Mouse (Mus musculus): ENCODE data around the gene E030018B13Rik. TPM values are rescaled to one million over a fixed set of nuclear protein-coding genes. Genes with fewer than 3 reads are reported as not detected.

E030018B13Rik gene
- polyA plus RNA-seq, 1 experiment from 2014 or later: not detected

DNA sequence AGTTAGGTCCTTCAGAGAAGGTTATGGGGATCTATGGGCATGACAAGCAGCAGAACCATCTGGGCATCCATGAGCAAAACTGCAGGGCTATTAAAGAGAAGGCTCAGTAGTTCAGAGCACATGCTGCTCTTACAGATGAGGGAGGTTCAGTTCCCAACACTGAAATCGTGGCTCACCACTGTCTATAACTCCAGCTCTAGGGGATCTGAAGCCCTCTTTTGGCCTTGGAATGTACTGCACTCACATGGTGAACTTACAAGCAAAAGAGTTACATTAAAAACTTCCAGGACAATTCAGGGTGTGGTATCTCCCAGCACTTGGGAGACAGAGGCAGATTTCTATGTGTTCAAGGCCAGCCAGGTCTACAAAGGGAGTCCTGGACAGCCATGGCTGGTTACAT, 6.3 kb downstream of the E030018B13Rik start:
- WGBS: 90% methylated on average over 1 of the region's 1 CpGs
- H3K9me3 ChIP-seq: no peaks in the 10 kb centered on the region
- ATAC-seq (ENCODE audit: low FRiP score, low read depth): no peak
- no peaks in the 10 kb centered on the region for H3K36me3 ChIP-seq
- no peak overlapping the region for H3K4me3 ChIP-seq
- no peak overlapping the region for H3K27ac ChIP-seq (replicated peaks)
- no peak overlapping the region for H3K9ac ChIP-seq
- peaks cover 60% of the 10 kb centered on the region for H3K4me1 ChIP-seq (replicated peaks)
- H3K4me2 ChIP-seq: no peak overlapping the region
- no peaks in the 10 kb centered on the region for H3K27me3 ChIP-seq

- H3K36me3 ChIP-seq: no peaks in the 10 kb centered on the region
- no peak overlapping the region for H3K9ac ChIP-seq
- H3K4me2 ChIP-seq: no peak overlapping the region
- H3K27me3 ChIP-seq: no peaks in the 10 kb centered on the region
- no peak overlapping the region for H3K4me3 ChIP-seq
- H3K4me1 ChIP-seq (replicated peaks): peaks cover 53% of the 10 kb centered on the region
- ATAC-seq (ENCODE audit: low FRiP score, low read depth): no peak
- 61% methylated on average over 1 of the region's 1 CpGs for WGBS
- peak overlapping the region; percentile 67 for H3K27ac ChIP-seq (replicated peaks)
- H3K9me3 ChIP-seq: no peaks in the 10 kb centered on the region
Measured at GRCm38 (mm10) chr7:63924151-63924550, 7.5 kb downstream of the E030018B13Rik start.

GRCm38 (mm10) chr7:63924747-63925412, 8.2 kb downstream of the E030018B13Rik start:
- Histone ChIP-seq H3K27ac (replicated peaks) (peak overlapping the region; percentile 70), H3K4me1 (replicated peaks) (peaks cover 48% of the 10 kb centered on the region)
- no peak for ATAC-seq (ENCODE audit: low FRiP score, low read depth)

DNA sequence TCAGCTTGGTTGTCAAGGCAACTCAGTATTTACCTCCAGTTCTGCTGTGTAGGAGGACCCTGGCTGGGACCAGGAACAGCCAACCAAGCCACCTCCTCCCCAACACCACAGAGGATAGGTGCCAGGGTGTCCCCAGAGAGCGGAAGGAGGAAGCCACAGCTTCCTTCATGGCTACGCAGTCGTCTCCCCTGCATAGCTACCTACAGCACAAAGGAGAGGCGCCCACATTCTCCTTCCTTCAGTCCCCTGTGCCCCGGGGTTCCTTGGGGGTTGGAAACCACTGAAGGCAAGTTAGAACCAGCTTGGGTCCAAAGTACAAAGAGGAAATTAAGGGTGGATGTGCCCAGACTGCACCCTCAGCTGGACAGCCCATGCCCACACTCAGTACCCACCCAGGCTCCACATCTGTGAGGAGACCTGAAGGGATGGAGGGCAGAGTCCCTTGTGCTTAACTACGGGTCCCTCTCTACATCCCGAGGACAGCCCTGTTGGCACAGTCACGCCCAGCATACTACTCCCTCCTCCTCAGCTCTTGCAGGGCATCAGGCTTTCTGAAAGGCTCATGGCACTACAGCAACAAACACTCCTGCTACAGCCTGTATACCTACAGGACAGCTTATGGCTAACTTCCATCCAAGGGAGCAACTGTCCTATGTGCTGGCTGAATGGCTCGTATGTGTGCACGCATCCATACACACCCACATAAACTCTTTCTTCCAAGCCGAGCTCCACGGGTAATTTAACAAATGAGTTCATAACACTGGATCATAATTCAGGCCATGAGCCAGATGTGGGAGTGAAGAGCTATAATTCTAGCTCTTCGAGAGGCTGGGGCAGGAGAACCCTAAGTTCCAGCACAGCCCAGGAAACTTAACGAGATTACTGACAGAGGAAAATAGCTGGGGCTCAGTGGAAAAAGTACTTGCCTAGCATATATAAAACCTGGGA, 9.0 kb downstream of the E030018B13Rik start:
- WGBS: 59% methylated on average over 14 of the region's 14 CpGs
- H3K27ac ChIP-seq (replicated peaks): peak overlapping the region; percentile 70
- no peak overlapping the region for H3K9ac ChIP-seq
- peak; percentile 66 for ATAC-seq (ENCODE audit: low FRiP score, low read depth)
- no peaks in the 10 kb centered on the region for H3K36me3 ChIP-seq
- H3K4me3 ChIP-seq: no peak overlapping the region
- H3K4me1 ChIP-seq (replicated peaks): peaks cover 51% of the 10 kb centered on the region
- H3K27me3 ChIP-seq: no peaks in the 10 kb centered on the region
- no peaks in the 10 kb centered on the region for H3K9me3 ChIP-seq
- no peak overlapping the region for H3K4me2 ChIP-seq

More at GRCm38 (mm10) chr7:63924747-63925412, 8.2 kb downstream of the E030018B13Rik start:
- Histone ChIP-seq H3K9me3 (no peaks in the 10 kb centered on the region), H3K36me3 (no peaks in the 10 kb centered on the region), H3K4me3 (no peak overlapping the region), H3K9ac (no peak overlapping the region), H3K27me3 (no peaks in the 10 kb centered on the region), H3K4me2 (peak overlapping the region; percentile 7; the same call in 1 of the 2 replicates)
- 38% methylated on average over 6 of the region's 6 CpGs for WGBS

DNA sequence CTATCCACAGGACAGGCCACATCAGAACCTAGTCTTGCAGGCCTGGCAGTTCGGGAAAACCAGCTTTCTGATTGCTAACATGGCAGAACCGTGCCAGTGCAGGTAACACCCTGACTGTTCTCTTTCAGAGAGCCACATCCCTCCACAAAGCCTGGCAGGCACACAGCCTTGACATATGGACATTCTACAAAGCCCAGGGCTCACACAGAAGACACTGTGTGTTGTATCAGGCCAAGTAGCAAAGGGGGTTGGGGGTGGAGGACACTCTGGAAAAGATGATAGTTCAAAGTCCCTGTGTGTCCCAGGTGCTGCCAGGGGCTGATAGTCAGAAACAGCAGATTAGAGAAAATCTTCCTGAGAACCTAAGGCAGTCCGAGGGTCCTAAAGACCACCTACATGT, 9.8 kb downstream of the E030018B13Rik start:
- ATAC-seq (ENCODE audit: low FRiP score, low read depth): no peak
- Histone ChIP-seq H3K9me3 (no peaks in the 10 kb centered on the region), H3K4me1 (replicated peaks) (peaks cover 53% of the 10 kb centered on the region), H3K9ac (no peak overlapping the region), H3K4me2 (no peak overlapping the region), H3K4me3 (no peak overlapping the region), H3K27me3 (no peaks in the 10 kb centered on the region), H3K27ac (replicated peaks) (0 out of 2 replicates have a peak overlapping the region, but pooled peaks have one; percentile 17), H3K36me3 (no peaks in the 10 kb centered on the region)
- 83% methylated on average over 3 of the region's 3 CpGs for WGBS

- no peak overlapping the region for H3K9ac ChIP-seq
- no peaks in the 10 kb centered on the region for H3K27me3 ChIP-seq
- H3K36me3 ChIP-seq: no peaks in the 10 kb centered on the region
- no peak overlapping the region for H3K27ac ChIP-seq (replicated peaks)
- H3K4me1 ChIP-seq (replicated peaks): peaks cover 49% of the 10 kb centered on the region
- WGBS: 95% methylated on average over 6 of the region's 6 CpGs
- H3K4me2 ChIP-seq: no peak overlapping the region
- no peaks in the 10 kb centered on the region for H3K9me3 ChIP-seq
- ATAC-seq (ENCODE audit: low FRiP score, low read depth): no peak
- no peak overlapping the region for H3K4me3 ChIP-seq
Measured at GRCm38 (mm10) chr7:63927121-63927520, 10.5 kb downstream of the E030018B13Rik start.

GRCm38 (mm10) chr7:63929080-63929479, 12.4 kb downstream of the E030018B13Rik start:
- no peak overlapping the region for H3K4me2 ChIP-seq
- no peaks in the 10 kb centered on the region for H3K36me3 ChIP-seq
- H3K4me1 ChIP-seq (replicated peaks): peaks cover 44% of the 10 kb centered on the region
- no peak overlapping the region for H3K9ac ChIP-seq
- no peaks in the 10 kb centered on the region for H3K9me3 ChIP-seq
- no peak for ATAC-seq (ENCODE audit: low FRiP score, low read depth)
- WGBS: 91% methylated on average over 4 of the region's 4 CpGs
- no peak overlapping the region for H3K4me3 ChIP-seq
- no peak overlapping the region for H3K27ac ChIP-seq (replicated peaks)
- H3K27me3 ChIP-seq: no peaks in the 10 kb centered on the region

DNA sequence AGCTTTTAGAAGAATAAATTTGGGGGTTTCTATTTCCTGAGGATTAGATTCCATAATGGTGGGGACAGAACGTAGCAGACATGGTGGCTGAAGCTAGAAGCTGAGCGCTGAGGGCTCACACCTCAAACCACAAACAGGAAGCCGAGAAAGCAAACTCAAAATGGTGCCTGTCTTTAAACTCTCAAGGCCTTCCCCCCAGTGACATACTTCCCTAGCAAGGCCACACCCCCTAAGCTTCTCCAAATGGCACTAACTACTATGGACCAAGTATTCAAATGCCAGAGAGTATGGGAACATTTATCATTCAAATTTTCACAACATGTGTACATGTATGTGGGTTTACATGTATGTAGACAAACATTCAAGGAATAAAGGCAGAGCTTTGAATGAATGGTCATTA, 13.5 kb downstream of the E030018B13Rik start:
- H3K9ac ChIP-seq: no peak overlapping the region
- H3K9me3 ChIP-seq: no peaks in the 10 kb centered on the region
- no peak for ATAC-seq (ENCODE audit: low FRiP score, low read depth)
- WGBS: 83% methylated on average over 3 of the region's 3 CpGs
- no peaks in the 10 kb centered on the region for H3K27me3 ChIP-seq
- no peak overlapping the region for H3K27ac ChIP-seq (replicated peaks)
- peaks cover 43% of the 10 kb centered on the region for H3K4me1 ChIP-seq (replicated peaks)
- no peak overlapping the region for H3K4me2 ChIP-seq
- no peaks in the 10 kb centered on the region for H3K36me3 ChIP-seq
- no peak overlapping the region for H3K4me3 ChIP-seq

- H3K27ac ChIP-seq (replicated peaks): no peak overlapping the region
- H3K27me3 ChIP-seq: no peaks in the 10 kb centered on the region
- no peaks in the 10 kb centered on the region for H3K9me3 ChIP-seq
- H3K4me3 ChIP-seq: no peak overlapping the region
- H3K4me1 ChIP-seq (replicated peaks): peaks cover 43% of the 10 kb centered on the region
- no peaks in the 10 kb centered on the region for H3K36me3 ChIP-seq
- H3K4me2 ChIP-seq: no peak overlapping the region
- H3K9ac ChIP-seq: no peak overlapping the region
- no peak for ATAC-seq (ENCODE audit: low FRiP score, low read depth)
- WGBS: 83% methylated on average over 5 of the region's 5 CpGs
Measured at GRCm38 (mm10) chr7:63930766-63931165, 14.1 kb downstream of the E030018B13Rik start.

DNA sequence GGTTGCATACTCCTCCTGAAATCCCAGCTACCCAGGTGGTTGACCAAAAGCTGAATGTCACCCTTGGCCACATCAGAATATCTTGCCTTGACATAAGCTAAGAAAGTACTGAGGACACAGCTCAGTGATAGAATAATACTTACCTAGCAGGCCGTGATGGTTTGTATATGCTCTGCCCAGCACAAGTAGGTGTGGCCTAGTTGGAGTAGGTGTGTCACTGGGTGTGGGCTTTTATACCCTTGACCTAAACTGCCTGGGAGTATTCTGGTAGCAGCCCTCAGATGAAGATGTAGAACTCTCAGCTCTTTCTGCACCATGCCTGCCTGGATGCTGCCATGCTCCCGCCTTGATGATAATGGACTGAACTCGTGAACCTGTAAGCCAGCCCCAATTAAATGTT, 15.8 kb downstream of the E030018B13Rik start:
- no peak overlapping the region for H3K9ac ChIP-seq
- 87% methylated on average over 3 of the region's 3 CpGs for WGBS
- no peaks in the 10 kb centered on the region for H3K27me3 ChIP-seq
- no peak for ATAC-seq (ENCODE audit: low FRiP score, low read depth)
- no peak overlapping the region for H3K4me3 ChIP-seq
- H3K4me1 ChIP-seq (replicated peaks): peaks cover 31% of the 10 kb centered on the region
- no peak overlapping the region for H3K27ac ChIP-seq (replicated peaks)
- no peak overlapping the region for H3K4me2 ChIP-seq
- H3K9me3 ChIP-seq: no peaks in the 10 kb centered on the region
- H3K36me3 ChIP-seq: no peaks in the 10 kb centered on the region

DNA sequence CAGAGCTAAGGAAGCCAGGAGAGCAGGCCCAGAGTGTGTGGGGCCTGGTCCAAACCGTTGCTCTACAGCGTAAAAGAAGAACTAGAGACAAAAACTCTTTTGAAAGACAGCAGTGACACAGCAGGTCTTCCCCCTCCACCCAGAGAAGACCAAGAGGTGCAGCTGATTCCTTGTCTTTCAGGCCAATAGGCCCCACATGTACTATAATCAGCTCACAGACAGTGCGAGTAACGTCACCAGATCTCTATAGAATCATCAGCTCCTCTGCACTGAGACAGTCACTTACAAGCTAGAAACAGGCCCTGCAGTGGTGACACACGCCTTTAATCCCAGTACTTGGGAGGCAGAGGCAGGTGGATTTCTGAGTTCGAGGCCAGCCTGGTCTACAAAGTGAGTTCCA, 17.2 kb downstream of the E030018B13Rik start:
- no peak overlapping the region for H3K4me3 ChIP-seq
- no peaks in the 10 kb centered on the region for H3K27me3 ChIP-seq
- peaks cover 31% of the 10 kb centered on the region for H3K4me1 ChIP-seq (replicated peaks)
- WGBS: 76% methylated on average over 6 of the region's 6 CpGs
- ATAC-seq (ENCODE audit: low FRiP score, low read depth): no peak
- H3K4me2 ChIP-seq: no peak overlapping the region
- H3K27ac ChIP-seq (replicated peaks): no peak overlapping the region
- H3K9ac ChIP-seq: no peak overlapping the region
- no peaks in the 10 kb centered on the region for H3K36me3 ChIP-seq
- H3K9me3 ChIP-seq: no peaks in the 10 kb centered on the region

GRCm38 (mm10) chr7:63934530-63934929, 17.9 kb downstream of the E030018B13Rik start:
- no peak overlapping the region; the same call in 1 of the 2 replicates for H3K9ac ChIP-seq
- WGBS: 48% methylated on average over 1 of the region's 1 CpGs
- ATAC-seq (ENCODE audit: low FRiP score, low read depth): no peak
- peaks cover 32% of the 10 kb centered on the region for H3K4me1 ChIP-seq (replicated peaks)
- no peak overlapping the region for H3K27ac ChIP-seq (replicated peaks)
- no peaks in the 10 kb centered on the region for H3K27me3 ChIP-seq
- no peaks in the 10 kb centered on the region for H3K36me3 ChIP-seq
- H3K9me3 ChIP-seq: no peaks in the 10 kb centered on the region
- H3K4me2 ChIP-seq: peak overlapping the region; percentile 89
- H3K4me3 ChIP-seq: 0 out of 2 replicates have a peak overlapping the region, but pooled peaks have one; percentile 96
